Mouse (Mus musculus): Measurements from ENCODE around the gene Prima1.

The Prima1 gene

DNA sequence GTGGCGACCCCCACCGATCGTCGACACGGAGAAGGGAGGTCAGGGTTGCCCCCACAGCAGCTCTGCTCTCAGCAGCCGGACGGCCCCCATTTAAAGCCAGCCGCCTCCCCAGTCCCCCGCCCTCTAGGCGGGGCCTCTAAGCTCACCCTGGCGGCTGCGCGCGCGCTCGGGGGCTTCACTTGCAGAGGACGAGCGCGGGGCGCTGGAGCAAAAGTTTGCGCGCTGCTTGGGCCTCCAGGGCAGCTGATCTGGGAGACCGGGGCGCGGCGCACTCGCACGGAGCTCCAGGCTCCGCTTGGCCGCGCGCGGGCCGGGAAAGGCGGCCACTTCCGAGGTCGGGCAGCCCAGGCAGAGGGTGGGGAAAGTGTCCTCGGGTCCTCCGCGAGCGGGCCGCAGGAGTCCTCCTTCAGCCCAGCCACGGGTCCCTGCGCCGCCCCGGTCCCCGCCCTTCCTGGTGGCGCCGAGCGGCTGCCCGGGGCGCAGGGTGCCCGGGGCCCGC lies at the start of gene Prima1:
Prima1 (minus strand) TSS at position 68 of the 499 bp plus-strand sequence.
- peak; percentile 82 for DNase-seq (ENCODE audit: low read depth, low spot score)

DNA sequence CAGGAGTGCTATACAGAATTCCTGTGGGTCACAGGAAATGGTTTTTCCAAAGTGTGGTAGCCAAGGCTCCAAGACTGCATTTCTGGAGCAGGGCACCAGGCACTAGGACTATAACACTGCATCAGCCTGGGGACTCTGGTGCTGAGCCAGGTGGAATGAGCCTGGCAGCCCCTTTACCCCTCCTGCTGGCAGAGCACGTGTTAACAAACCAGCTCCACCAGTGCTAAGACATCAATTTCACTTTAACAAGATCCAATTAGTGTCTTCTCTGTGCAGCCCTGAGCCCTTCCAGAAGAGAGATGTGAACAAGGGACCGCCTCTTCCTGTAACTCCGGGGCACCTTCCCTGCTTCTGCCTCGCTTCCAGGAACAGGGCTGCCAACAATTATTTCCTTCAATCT lies 45.3 kb upstream of the Prima1 start:
- DNase-seq (ENCODE audit: low read depth, low spot score), result no peak

DNA sequence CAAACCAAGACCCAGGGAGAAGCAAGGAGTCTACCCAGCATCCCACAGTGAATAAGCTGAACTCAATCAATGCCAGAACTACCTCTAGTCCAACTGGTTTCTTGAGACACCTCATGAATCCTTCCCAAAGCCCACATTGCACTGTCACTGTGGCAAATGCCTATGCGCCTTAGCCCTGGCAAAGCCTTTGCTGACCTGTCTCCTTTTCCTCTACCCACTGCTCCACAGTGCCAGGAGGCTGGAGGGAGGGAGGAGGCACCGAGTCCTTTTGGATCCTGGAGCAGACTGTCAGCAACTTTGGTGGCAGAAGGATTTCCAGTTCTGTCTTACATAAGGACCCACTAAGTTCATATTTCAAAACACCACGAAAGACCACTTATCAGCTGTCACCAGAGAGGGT lies 41.5 kb upstream of the Prima1 start:
- no peak for DNase-seq (ENCODE audit: low read depth, low spot score)

DNA sequence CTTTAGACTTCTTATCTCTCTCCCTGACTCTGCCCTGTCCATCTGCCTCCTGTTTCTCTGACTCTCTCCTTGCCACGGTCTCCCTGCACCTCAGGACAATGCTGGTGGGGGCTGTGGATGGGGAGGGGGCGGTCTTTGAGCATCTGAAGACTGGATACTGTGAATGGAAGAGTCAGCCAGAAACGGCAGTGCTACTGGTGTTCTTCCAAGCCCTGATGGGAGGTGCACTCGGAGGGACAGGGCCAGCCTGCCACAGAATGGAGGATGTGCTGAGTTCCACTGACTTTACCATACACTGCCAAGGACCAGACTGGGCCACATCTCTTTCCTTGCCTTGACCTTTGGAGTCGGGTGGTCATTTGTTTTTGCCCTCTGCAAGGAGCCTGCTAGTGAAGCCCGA lies 41.0 kb upstream of the Prima1 start:
- DNase-seq (ENCODE audit: low read depth, low spot score), result no peak

GRCm38 (mm10) chr12:103281912-103282311 lies 40.0 kb upstream of the Prima1 start:
- no peak for DNase-seq (ENCODE audit: low read depth, low spot score)

GRCm38 (mm10) chr12:103281491-103281890 lies 39.5 kb upstream of the Prima1 start:
- no peak for DNase-seq (ENCODE audit: low read depth, low spot score)

- no peak for DNase-seq (ENCODE audit: low read depth, low spot score)
Measured at GRCm38 (mm10) chr12:103276422-103276821, 34.5 kb upstream of the Prima1 start.

GRCm38 (mm10) chr12:103273732-103274131 lies 31.8 kb upstream of the Prima1 start:
- no peak for DNase-seq (ENCODE audit: low read depth, low spot score)

- no peak for DNase-seq (ENCODE audit: low read depth, low spot score)
Measured at GRCm38 (mm10) chr12:103273051-103273450, 31.1 kb upstream of the Prima1 start.

GRCm38 (mm10) chr12:103272176-103272575 lies 30.2 kb upstream of the Prima1 start:
- DNase-seq (ENCODE audit: low read depth, low spot score), result no peak

GRCm38 (mm10) chr12:103266605-103267004 lies 24.7 kb upstream of the Prima1 start:
- DNase-seq (ENCODE audit: low read depth, low spot score), result no peak

GRCm38 (mm10) chr12:103262017-103262865 lies 20.3 kb upstream of the Prima1 start:
- peak; percentile 12 for DNase-seq (ENCODE audit: low read depth, low spot score)

DNA sequence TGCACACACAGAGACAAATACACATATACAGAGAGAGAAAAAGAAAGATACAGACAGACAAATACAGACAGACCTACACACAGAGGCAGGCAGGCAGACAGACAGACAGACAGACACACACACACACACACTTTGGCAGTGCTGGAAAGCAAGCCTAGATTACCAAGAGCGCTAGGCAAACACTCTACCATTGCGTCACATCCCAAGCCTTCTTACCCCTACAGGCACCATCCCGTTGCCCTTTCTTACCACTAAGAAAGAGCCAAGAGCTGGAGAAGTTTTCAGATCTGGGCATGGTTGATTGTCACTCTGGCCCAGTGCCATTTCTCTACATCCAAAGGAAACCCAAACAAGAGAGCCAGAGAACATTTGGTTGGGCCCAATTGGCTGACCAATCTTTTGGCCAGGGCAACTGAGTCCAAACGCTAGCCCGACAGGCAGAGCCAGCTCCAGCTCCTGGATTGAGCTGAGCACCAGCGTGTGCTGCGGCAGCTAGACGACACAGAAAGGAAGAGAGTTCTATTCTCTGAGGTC lies 11.0 kb upstream of the Prima1 start:
- no peak for DNase-seq (ENCODE audit: low read depth, low spot score)

GRCm38 (mm10) chr12:103251151-103251550 lies 9.2 kb upstream of the Prima1 start:
- DNase-seq (ENCODE audit: low read depth, low spot score), result no peak

DNA sequence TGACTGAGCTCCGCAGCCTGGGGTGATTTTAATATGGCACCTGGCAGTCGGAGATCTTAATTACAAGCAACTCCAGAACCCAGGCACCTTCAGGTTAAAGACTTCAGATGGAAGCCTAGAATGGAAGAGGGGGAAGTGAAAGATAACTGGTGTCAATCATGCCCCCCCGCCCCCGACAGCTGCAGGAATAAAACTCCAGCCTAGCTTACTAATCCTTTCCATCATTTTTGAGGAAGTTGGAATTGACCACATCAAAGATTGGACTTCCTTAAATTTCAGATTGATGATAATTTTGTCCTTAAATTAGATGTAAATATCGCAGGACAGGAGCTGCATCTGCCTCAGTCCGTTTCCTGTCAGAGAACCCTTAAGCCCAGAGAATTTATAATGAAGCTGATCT lies 8.4 kb upstream of the Prima1 start:
- no peak for DNase-seq (ENCODE audit: low read depth, low spot score)

DNA sequence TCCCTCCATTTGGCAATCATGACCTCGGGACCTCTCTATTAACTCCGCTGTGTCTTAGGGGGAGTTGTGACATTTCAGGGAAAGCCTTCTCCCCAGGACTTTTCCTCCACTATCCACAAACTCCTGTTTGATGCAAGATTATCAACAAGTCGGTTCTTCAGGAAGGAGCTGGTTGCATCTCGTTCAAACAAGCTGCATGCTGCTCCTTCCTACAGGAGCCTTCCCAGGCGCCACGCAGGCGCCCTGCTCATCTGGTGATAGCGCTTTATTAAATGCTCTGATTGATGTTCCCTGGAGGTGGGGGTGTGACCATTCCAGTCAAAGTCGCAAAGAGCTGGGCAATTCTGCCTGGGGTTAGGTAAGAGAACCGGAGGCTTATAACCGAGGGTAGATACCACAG lies 1.1 kb upstream of the Prima1 start:
- peak; percentile 21 for DNase-seq (ENCODE audit: low read depth, low spot score)

- DNase-seq (ENCODE audit: low read depth, low spot score), result peak; percentile 54
Measured at GRCm38 (mm10) chr12:103242591-103243025, 658 bp upstream of the Prima1 start.

DNA sequence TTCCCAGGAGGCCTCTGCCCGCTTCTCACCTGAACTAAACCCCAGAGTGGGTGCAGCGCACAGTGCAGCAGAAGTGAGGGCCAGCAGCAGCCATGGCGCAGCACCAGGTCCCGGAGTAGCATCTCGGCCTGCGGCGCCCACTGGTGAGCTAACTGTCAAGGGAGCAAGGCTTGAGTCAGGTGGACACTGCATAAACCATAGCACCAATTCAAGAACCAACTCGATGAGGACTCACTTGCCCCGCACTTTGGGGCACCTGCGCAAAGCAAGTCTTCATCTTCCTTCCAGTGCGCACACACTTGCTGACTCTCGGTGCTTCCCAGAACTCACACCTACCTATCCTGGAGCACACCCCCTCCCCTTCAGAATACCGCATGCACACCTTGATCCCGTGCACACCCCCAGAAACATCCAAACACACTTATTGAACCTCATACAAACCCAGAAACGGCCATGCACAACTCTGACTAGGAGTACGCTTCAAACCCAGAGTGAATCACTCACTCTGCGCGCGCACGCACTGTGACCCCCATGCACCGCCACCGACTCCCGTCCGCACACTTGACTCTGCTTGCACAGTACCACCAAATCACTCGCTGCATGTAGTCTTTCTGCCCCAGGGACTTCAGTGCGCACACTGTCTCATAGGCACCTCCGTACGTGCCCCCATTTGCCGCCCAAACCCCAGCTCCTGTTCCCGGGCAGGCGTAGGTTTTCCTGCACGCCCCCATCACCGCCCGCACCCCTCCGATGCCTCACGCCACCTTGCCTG lies 453 bp downstream of the Prima1 start:
- peak; percentile 62 for DNase-seq (ENCODE audit: low read depth, low spot score)

DNA sequence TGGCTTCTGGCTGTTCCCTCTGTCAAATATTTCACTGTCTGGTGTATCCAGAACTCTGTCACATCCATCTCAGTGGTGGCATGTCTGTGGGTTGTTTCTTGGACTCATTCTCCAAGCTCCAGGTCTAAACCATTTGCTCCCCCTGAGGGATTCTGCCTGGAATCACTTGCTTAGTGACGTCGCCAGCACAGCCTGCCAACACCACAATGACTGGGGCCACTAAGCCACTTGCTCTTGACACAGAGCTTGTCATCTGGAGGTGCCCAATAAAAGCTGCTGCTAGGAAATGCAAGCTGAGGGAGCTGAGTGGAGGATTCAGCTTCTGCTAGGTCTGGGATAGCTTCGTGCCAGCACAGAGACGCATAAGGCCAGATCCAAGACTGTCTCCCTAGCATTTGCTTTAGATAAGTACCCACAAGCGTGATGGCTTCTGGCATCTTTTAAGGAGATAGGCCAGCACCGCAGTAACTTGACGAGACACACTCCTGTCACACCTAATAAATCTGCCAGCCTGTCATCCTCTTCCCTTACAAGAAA lies 3.0 kb downstream of the Prima1 start:
- DNase-seq (ENCODE audit: low read depth, low spot score), result no peak

DNA sequence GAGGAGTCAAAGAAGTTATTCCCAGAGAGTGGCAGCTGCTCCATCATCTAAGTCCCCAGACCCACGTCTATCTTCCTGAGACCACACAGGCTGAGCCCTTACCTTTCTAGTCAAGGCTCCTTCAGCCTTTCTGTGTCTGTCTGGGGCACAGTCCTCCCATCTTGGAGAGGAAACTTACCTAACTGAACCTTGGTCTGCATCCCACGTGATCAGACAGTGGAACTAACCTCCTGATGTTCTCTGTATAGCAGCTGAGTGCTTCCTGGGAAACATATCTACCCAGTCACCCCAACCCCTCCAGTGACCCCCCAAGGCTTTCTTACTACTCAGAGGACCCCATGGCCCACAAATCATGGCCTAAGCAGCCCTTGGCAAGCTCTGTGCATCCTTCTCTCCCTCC lies 6.1 kb downstream of the Prima1 start:
- no peak for DNase-seq (ENCODE audit: low read depth, low spot score)

- DNase-seq (ENCODE audit: low read depth, low spot score), result no peak
Measured at GRCm38 (mm10) chr12:103235251-103235650, 6.7 kb downstream of the Prima1 start.

- no peak for DNase-seq (ENCODE audit: low read depth, low spot score)
Measured at GRCm38 (mm10) chr12:103229058-103229457, 12.9 kb downstream of the Prima1 start.
